Mouse (Mus musculus): ENCODE measurements around the gene Swap70. TPM values are rescaled to one million over a fixed set of nuclear protein-coding genes. Genes with fewer than 3 reads are reported as not detected.

Gene Swap70
- polyA plus RNA-seq, 1 experiment from 2014 or later = 25.2 TPM

- no peaks in the 10 kb centered on the region for H3K27me3 ChIP-seq (ENCODE audit: control insufficient read depth, insufficient read depth, low read length)
- 78% methylated on average over 9 of the region's 9 CpGs for WGBS
- no peak overlapping the region for H3K4me2 ChIP-seq (replicated peaks; ENCODE audit: low read depth, low read length)
These were observed 20.2 kb downstream of the Swap70 start for GRCm38 (mm10) chr7:110241472-110242289.

GRCm38 (mm10) chr7:110242290-110242581 is 20.7 kb downstream of the Swap70 start:
- no peak overlapping the region for H3K4me2 ChIP-seq (replicated peaks; ENCODE audit: low read depth, low read length)
- no peak overlapping the region for H3K27ac ChIP-seq (ENCODE audit: low read length)
- H3K36me3 ChIP-seq (ENCODE audit: control insufficient read depth, insufficient read depth, low read length) = no peaks in the 10 kb centered on the region; the same call in 1 of the 2 replicates
- H3K9me3 ChIP-seq (ENCODE audit: control insufficient read depth, low read depth, low read length) = no peaks in the 10 kb centered on the region
- no peaks in the 10 kb centered on the region for H3K27me3 ChIP-seq (ENCODE audit: control insufficient read depth, insufficient read depth, low read length)
- no peak overlapping the region for H3K9ac ChIP-seq (replicated peaks; ENCODE audit: low read depth, low read length)
- no peak overlapping the region for H3K4me3 ChIP-seq (ENCODE audit: low read depth, low read length)
- H3K4me1 ChIP-seq (ENCODE audit: control insufficient read depth, insufficient read depth, low read length) = peaks cover 11% of the 10 kb centered on the region; the same call in 1 of the 2 replicates
- 93% methylated on average over 5 of the region's 5 CpGs for WGBS
- ATAC-seq (ENCODE audit: insufficient number of reproducible peaks, insufficient read depth, low FRiP score, low read depth) = no peak

More at GRCm38 (mm10) chr7:110241472-110242289, 20.2 kb downstream of the Swap70 start:
- peaks cover 17% of the 10 kb centered on the region; the same call in 1 of the 2 replicates for H3K4me1 ChIP-seq (ENCODE audit: control insufficient read depth, insufficient read depth, low read length)
- no peak overlapping the region for H3K4me3 ChIP-seq (ENCODE audit: low read depth, low read length)
- no peak overlapping the region for H3K27ac ChIP-seq (ENCODE audit: low read length)
- no peaks in the 10 kb centered on the region for H3K9me3 ChIP-seq (ENCODE audit: control insufficient read depth, low read depth, low read length)
- ATAC-seq (ENCODE audit: insufficient number of reproducible peaks, insufficient read depth, low FRiP score, low read depth) = no peak
- no peaks in the 10 kb centered on the region; the same call in 1 of the 2 replicates for H3K36me3 ChIP-seq (ENCODE audit: control insufficient read depth, insufficient read depth, low read length)
- H3K9ac ChIP-seq (replicated peaks; ENCODE audit: low read depth, low read length) = no peak overlapping the region

- no peaks in the 10 kb centered on the region for H3K9me3 ChIP-seq (ENCODE audit: control insufficient read depth, low read depth, low read length)
- H3K4me2 ChIP-seq (replicated peaks; ENCODE audit: low read depth, low read length) = no peak overlapping the region
- no peak for ATAC-seq (ENCODE audit: insufficient number of reproducible peaks, insufficient read depth, low FRiP score, low read depth)
- H3K27ac ChIP-seq (ENCODE audit: low read length) = no peak overlapping the region
- H3K27me3 ChIP-seq (ENCODE audit: control insufficient read depth, insufficient read depth, low read length) = no peaks in the 10 kb centered on the region
- no peaks in the 10 kb centered on the region for H3K4me1 ChIP-seq (ENCODE audit: control insufficient read depth, insufficient read depth, low read length)
- no peak overlapping the region for H3K9ac ChIP-seq (replicated peaks; ENCODE audit: low read depth, low read length)
- no peaks in the 10 kb centered on the region; the same call in 1 of the 2 replicates for H3K36me3 ChIP-seq (ENCODE audit: control insufficient read depth, insufficient read depth, low read length)
- 92% methylated on average over 9 of the region's 9 CpGs for WGBS
- H3K4me3 ChIP-seq (ENCODE audit: low read depth, low read length) = no peak overlapping the region
These were observed 23.6 kb downstream of the Swap70 start for GRCm38 (mm10) chr7:110245128-110245527.

- no peak for ATAC-seq (ENCODE audit: insufficient number of reproducible peaks, insufficient read depth, low FRiP score, low read depth)
- no peaks in the 10 kb centered on the region for H3K9me3 ChIP-seq (ENCODE audit: control insufficient read depth, low read depth, low read length)
- H3K27me3 ChIP-seq (ENCODE audit: control insufficient read depth, insufficient read depth, low read length) = no peaks in the 10 kb centered on the region
- H3K4me2 ChIP-seq (replicated peaks; ENCODE audit: low read depth, low read length) = no peak overlapping the region
- 92% methylated on average over 9 of the region's 9 CpGs for WGBS
- H3K4me3 ChIP-seq (ENCODE audit: low read depth, low read length) = no peak overlapping the region
- H3K27ac ChIP-seq (ENCODE audit: low read length) = no peak overlapping the region
- H3K9ac ChIP-seq (replicated peaks; ENCODE audit: low read depth, low read length) = no peak overlapping the region
- H3K36me3 ChIP-seq (ENCODE audit: control insufficient read depth, insufficient read depth, low read length) = no peaks in the 10 kb centered on the region; the same call in 1 of the 2 replicates
- no peaks in the 10 kb centered on the region for H3K4me1 ChIP-seq (ENCODE audit: control insufficient read depth, insufficient read depth, low read length)
These were observed 25.0 kb downstream of the Swap70 start for GRCm38 (mm10) chr7:110246526-110246925.

GRCm38 (mm10) chr7:110247801-110248200 is 26.3 kb downstream of the Swap70 start:
- no peak for ATAC-seq (ENCODE audit: insufficient number of reproducible peaks, insufficient read depth, low FRiP score, low read depth)
- WGBS = 92% methylated on average over 3 of the region's 3 CpGs
- no peak overlapping the region for H3K27ac ChIP-seq (ENCODE audit: low read length)

GRCm38 (mm10) chr7:110248677-110249076 is 27.2 kb downstream of the Swap70 start:
- ATAC-seq (ENCODE audit: insufficient number of reproducible peaks, insufficient read depth, low FRiP score, low read depth) = no peak
- no peaks in the 10 kb centered on the region for H3K27me3 ChIP-seq (ENCODE audit: control insufficient read depth, insufficient read depth, low read length)
- H3K9ac ChIP-seq (replicated peaks; ENCODE audit: low read depth, low read length) = no peak overlapping the region
- WGBS = 91% methylated on average over 4 of the region's 4 CpGs
- H3K4me1 ChIP-seq (ENCODE audit: control insufficient read depth, insufficient read depth, low read length) = no peaks in the 10 kb centered on the region
- no peak overlapping the region for H3K27ac ChIP-seq (ENCODE audit: low read length)
- H3K36me3 ChIP-seq (ENCODE audit: control insufficient read depth, insufficient read depth, low read length) = no peaks in the 10 kb centered on the region; the same call in 1 of the 2 replicates
- H3K9me3 ChIP-seq (ENCODE audit: control insufficient read depth, low read depth, low read length) = no peaks in the 10 kb centered on the region
- no peak overlapping the region for H3K4me2 ChIP-seq (replicated peaks; ENCODE audit: low read depth, low read length)
- no peak overlapping the region for H3K4me3 ChIP-seq (ENCODE audit: low read depth, low read length)

More at GRCm38 (mm10) chr7:110247801-110248200, 26.3 kb downstream of the Swap70 start:
- Histone ChIP-seq H3K4me2 (replicated peaks; ENCODE audit: low read depth, low read length) (no peak overlapping the region), H3K36me3 (ENCODE audit: control insufficient read depth, insufficient read depth, low read length) (no peaks in the 10 kb centered on the region; the same call in 1 of the 2 replicates), H3K4me1 (ENCODE audit: control insufficient read depth, insufficient read depth, low read length) (no peaks in the 10 kb centered on the region), H3K9me3 (ENCODE audit: control insufficient read depth, low read depth, low read length) (no peaks in the 10 kb centered on the region), H3K27me3 (ENCODE audit: control insufficient read depth, insufficient read depth, low read length) (no peaks in the 10 kb centered on the region), H3K9ac (replicated peaks; ENCODE audit: low read depth, low read length) (no peak overlapping the region), H3K4me3 (ENCODE audit: low read depth, low read length) (no peak overlapping the region)

GRCm38 (mm10) chr7:110253861-110254260 is 32.4 kb downstream of the Swap70 start:
- Histone ChIP-seq H3K36me3 (ENCODE audit: control insufficient read depth, insufficient read depth, low read length) (no peaks in the 10 kb centered on the region), H3K27me3 (ENCODE audit: control insufficient read depth, insufficient read depth, low read length) (no peaks in the 10 kb centered on the region), H3K4me3 (ENCODE audit: low read depth, low read length) (no peak overlapping the region), H3K9ac (replicated peaks; ENCODE audit: low read depth, low read length) (no peak overlapping the region), H3K27ac (ENCODE audit: low read length) (no peak overlapping the region), H3K4me1 (ENCODE audit: control insufficient read depth, insufficient read depth, low read length) (no peaks in the 10 kb centered on the region), H3K4me2 (replicated peaks; ENCODE audit: low read depth, low read length) (no peak overlapping the region), H3K9me3 (ENCODE audit: control insufficient read depth, low read depth, low read length) (no peaks in the 10 kb centered on the region)
- WGBS = 65% methylated on average over 2 of the region's 2 CpGs
- no peak for ATAC-seq (ENCODE audit: insufficient number of reproducible peaks, insufficient read depth, low FRiP score, low read depth)

GRCm38 (mm10) chr7:110254395-110254794 is 32.9 kb downstream of the Swap70 start:
- Histone ChIP-seq H3K4me3 (ENCODE audit: low read depth, low read length) (no peak overlapping the region), H3K4me2 (replicated peaks; ENCODE audit: low read depth, low read length) (no peak overlapping the region), H3K4me1 (ENCODE audit: control insufficient read depth, insufficient read depth, low read length) (0 out of 2 replicates have a peak, but pooled peaks cover 2% of the 10 kb centered on the region), H3K27ac (ENCODE audit: low read length) (no peak overlapping the region), H3K27me3 (ENCODE audit: control insufficient read depth, insufficient read depth, low read length) (no peaks in the 10 kb centered on the region), H3K9ac (replicated peaks; ENCODE audit: low read depth, low read length) (no peak overlapping the region), H3K36me3 (ENCODE audit: control insufficient read depth, insufficient read depth, low read length) (no peaks in the 10 kb centered on the region), H3K9me3 (ENCODE audit: control insufficient read depth, low read depth, low read length) (no peaks in the 10 kb centered on the region)
- no peak for ATAC-seq (ENCODE audit: insufficient number of reproducible peaks, insufficient read depth, low FRiP score, low read depth)
- 68% methylated on average over 5 of the region's 5 CpGs for WGBS
